Mouse (Mus musculus) kidney, adult 2 months (tissue): ENCODE measurements around the gene Creld2.

Source experiments
- CTCF ChIP-seq: fragments of 200-500 bp; conservative IDR thresholded peaks from 2 replicates; pipeline ENCODE4 v1.5.1; 2011; ENCODE audit warnings: low read depth, mild to moderate bottlenecking, control low read depth, low read length, moderate library complexity, mixed read lengths; ENCODE audit not compliant: insufficient read depth, insufficient read length
- POLR2A ChIP-seq: fragments of 200-500 bp; IDR thresholded peaks from one replicate; pipeline ENCODE4 v1.6.1; 2011; ENCODE audit warnings: low read depth, low read length, control low read depth

DNA sequence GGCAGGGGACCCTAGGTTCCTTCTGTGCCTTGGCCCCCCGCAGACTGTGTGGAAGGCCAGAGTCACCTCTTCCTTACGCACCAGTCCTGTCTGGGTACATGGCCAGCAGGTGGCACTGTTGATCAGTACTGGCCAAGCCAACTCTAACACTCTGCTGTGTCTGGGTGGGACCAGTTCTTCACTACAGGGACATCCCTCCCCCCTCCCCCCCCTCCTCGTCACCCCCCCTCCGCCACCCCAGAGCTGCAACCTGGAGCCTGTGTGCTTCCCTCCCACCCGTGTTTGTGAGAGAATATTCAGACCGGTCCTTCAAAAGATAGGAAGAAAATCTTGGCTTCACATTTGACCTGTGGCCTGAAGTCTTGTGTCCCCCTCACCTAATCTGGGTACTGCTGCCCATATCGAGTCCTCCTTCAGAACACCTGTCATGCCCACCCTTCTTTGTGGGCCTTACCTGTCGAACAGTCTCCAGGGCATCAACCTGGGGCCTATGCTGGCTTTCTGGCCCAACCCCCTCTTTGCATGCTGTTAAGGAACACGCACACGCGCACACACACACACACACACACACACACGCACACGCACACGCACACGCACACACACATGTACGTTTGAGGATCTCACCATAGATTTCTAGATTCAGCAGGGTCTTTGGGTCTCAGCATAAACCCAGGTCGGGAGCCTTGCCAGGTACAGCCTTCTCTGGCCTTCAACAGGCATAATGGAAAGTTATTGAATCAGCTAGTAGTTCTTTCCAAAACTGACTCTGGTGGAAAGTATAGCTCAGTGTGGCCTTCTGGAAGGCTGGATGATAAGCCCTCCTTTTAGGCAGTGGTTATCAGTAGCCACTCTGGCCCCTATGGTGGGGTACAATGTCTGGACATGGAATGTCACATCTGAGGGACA is 9.6 kb downstream of the Creld2 start:
- TF ChIP-seq POLR2A (no peak), CTCF (peak; percentile 96)
